Mouse (Mus musculus) B cell, adult 2 months (primary cell): ENCODE data around the gene Abca5.

Source experiments
- DNase-seq, 2 experiments: peaks; one replicate each; pipeline ENCODE4 v3.0.0; 2022

The Abca5 gene

GRCm38 (mm10) chr11:110297917-110298533 is 39.5 kb downstream of the Abca5 start:
- DNase-seq = no peak

GRCm38 (mm10) chr11:110290586-110290985 is 46.9 kb downstream of the Abca5 start:
- no peak for DNase-seq

GRCm38 (mm10) chr11:110288423-110288822 is 49.1 kb downstream of the Abca5 start:
- DNase-seq = no peak

- no peak for DNase-seq
Observed at GRCm38 (mm10) chr11:110287694-110288093, 49.8 kb downstream of the Abca5 start.

- DNase-seq = no peak
Observed at GRCm38 (mm10) chr11:110286331-110286730, 51.2 kb downstream of the Abca5 start.

- DNase-seq = no peak
Observed at GRCm38 (mm10) chr11:110284849-110285248, 52.7 kb downstream of the Abca5 start.

- DNase-seq = no peak
Observed at GRCm38 (mm10) chr11:110284185-110284787, 53.2 kb downstream of the Abca5 start.

GRCm38 (mm10) chr11:110274794-110275193 is 62.7 kb downstream of the Abca5 start:
- DNase-seq = no peak

GRCm38 (mm10) chr11:110271745-110272144 is 65.8 kb downstream of the Abca5 start:
- peak; percentile 60 to 66 for DNase-seq

GRCm38 (mm10) chr11:110268244-110268844 is 69.2 kb downstream of the Abca5 start:
- peak; percentile 91 to 92 for DNase-seq

GRCm38 (mm10) chr11:110267232-110267631 is 70.3 kb downstream of the Abca5 start:
- DNase-seq = no peak

GRCm38 (mm10) chr11:110266757-110267156 is 70.8 kb downstream of the Abca5 start:
- no peak for DNase-seq

GRCm38 (mm10) chr11:110261867-110262266 is 75.6 kb downstream of the Abca5 start:
- no peak for DNase-seq

- no peak for DNase-seq
Observed at GRCm38 (mm10) chr11:110257911-110258310, 79.6 kb downstream of the Abca5 start.

GRCm38 (mm10) chr11:110257061-110257460 is 80.5 kb downstream of the Abca5 start:
- no peak for DNase-seq

- no peak for DNase-seq
Observed at GRCm38 (mm10) chr11:110252256-110252655, 85.3 kb downstream of the Abca5 start.

GRCm38 (mm10) chr11:110251534-110251933 is 86.0 kb downstream of the Abca5 start, which contains the start of gene Abca6:
Abca6 (minus strand) TSS chr11:110251776.
- peak in 1 of 2 experiments; percentile 3 for DNase-seq

- DNase-seq = no peak
Observed at GRCm38 (mm10) chr11:110244730-110245129, 92.8 kb downstream of the Abca5 start.

GRCm38 (mm10) chr11:110237466-110237865 is 100.0 kb downstream of the Abca5 start:
- DNase-seq = no peak

- DNase-seq = no peak
Observed at GRCm38 (mm10) chr11:110232975-110233374, 104.5 kb downstream of the Abca5 start.
